Mouse (Mus musculus): ENCODE measurements around the gene Llph.

DNA sequence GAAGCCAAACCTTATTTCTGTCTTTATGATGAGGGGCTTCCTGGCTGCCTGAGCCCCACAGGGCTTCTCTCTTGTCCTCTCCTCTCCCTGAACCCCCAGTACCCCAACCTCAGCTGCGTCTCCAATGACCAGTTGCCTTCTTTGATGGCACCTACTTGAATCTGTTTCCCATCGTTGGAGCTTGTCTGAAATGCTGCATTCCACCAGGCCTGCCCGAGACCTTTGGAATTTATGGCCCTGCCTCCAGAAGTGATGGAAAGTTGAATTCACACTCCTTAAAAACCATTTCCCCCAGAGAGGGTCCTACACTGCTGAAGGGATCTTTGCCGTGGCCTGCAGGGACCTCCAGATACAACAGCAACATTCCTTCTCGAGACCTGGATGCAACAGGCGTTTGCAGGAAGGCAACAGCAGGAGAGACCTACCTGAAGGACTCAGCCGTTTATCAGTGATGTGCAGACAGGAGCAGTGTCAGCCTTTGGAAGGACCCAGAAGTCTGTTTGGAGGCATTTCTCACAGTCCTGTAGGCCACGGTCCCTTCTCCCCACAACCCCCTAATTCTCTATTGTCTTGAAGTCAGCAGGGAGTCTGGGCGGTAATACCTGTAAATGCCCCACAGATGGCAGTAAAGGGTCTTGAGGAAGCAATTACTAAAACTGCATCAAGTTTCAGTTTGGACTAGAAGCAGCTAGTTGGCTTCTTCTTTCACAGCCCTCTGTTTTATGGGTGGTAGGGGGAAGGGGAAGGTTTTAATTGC lies 20.3 kb downstream of the Llph start:
- TF ChIP-seq CTCF (IDR thresholded peaks at IDR 0.05; ENCODE audit: low read depth, low read length) (no peak), POLR2A (IDR thresholded peaks at IDR 0.05; ENCODE audit: borderline replicate concordance, low read depth, low read length) (no peak)

Data from bone marrow macrophage, adult 2 months (primary cell).